Mouse (Mus musculus) cerebellum, postnatal 4 days (tissue): ENCODE measurements around the gene Dync1li1.
"Not testable (repeated sequence)": the region's sequence is repeated elsewhere in the genome, so short reads cannot be mapped to it uniquely, and the experiment has no call there.

ENCODE experiments used
- DNase-seq, 2 experiments: peaks; one replicate each; pipeline ENCODE4 v3.0.0; 2022; ENCODE audit warnings: low spot score in 2 of 2, mixed read lengths in 1 of 2

Dync1li1 gene

DNA sequence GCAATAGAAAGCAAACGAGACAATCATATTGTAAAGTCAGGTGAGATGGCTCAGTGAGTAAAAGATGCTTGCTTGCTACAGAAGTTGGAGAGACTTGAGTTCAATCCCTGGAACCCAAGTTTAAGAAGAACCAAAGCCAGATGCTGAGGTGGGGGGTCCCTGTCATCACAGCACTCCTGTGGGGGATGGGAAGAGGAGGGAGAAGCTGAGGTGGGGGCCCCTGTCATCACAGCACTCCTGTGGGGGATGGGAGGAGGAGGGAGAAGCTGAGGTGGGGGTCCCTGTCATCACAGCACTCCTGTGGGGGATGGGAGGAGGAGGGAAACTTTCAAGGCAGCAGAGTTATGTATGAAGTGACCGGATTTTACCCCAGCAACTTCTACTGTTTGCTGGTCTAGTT, 15.0 kb upstream of the Dync1li1 start:
- no peak for DNase-seq

DNA sequence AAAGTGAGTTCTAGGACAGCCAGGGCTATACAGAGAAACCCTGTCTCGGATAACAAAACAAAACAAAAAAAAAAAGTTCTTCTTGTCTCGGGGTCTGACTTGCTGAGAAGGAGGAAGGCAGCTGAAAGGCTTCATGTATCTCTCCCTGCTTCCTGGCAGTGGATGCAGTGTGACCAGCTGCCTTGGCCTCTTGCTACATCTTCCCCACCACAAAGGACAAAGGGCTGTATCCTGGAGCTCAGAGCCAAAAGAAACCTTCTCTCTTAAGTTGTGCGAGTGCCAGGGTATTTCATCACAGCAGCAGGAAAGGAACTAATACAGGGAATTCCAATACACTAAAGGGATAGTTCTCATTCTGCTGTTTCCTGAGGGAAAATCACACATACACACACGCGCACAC, 10.0 kb upstream of the Dync1li1 start:
- no peak for DNase-seq

DNA sequence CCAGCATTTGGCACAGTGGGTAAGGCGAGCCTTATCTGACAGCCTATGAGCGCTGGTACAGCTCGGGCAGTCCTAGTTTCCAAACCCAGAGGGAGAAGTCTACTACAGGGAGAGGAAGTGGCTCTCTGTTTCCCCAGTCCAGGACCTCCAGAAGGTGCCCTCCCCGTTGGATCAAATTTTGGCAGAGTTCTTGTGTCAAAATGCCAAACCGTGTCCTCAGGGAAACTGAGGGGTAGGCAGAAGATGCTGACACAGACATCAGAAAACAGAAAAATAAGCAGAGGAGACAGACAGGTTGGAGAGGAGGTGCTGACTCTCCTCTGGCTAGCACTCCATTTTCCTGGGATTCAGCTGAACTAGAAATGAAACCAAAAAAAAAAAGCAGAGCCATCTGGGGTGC, 8.6 kb upstream of the Dync1li1 start:
- no peak for DNase-seq

DNA sequence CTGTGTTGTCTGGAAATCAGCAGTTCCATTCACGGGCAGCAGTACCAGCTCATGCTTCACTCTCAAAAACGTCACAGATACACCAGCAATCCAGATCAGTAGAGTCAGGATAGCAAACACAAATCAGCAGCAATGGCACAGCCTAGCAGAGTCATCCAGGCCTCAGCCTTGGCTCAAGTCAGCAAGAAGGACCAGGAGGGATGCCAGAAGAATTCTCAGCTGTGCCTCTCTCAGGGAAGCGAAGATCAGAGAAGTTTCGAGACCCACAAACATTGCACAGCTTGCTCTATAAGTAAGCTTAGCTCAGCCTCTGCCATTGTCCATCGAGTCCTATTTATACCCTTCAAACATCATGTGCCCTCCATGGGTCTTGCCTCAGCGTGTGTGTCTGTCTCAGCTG, 8.1 kb upstream of the Dync1li1 start:
- no peak for DNase-seq

DNA sequence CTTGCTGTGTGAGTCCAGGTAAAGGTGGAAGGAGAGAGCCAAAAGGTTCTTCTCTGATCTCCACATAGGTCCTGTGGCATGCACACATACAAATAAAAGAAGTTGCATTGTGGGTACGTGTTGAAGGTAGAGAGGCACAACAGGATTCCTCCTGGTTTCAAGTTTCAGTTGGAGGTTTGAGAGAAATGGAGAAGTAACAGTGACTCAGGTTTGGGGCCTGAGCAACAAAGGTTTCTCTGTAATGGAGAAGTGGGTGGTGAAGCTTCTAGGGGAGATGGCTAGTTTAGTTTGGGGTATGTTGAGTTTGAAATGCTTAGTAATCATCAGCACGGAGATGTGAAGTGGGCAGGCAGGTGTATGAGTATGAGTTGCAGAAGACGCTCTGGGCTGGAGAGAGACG, 6.4 kb upstream of the Dync1li1 start:
- no peak for DNase-seq

DNA sequence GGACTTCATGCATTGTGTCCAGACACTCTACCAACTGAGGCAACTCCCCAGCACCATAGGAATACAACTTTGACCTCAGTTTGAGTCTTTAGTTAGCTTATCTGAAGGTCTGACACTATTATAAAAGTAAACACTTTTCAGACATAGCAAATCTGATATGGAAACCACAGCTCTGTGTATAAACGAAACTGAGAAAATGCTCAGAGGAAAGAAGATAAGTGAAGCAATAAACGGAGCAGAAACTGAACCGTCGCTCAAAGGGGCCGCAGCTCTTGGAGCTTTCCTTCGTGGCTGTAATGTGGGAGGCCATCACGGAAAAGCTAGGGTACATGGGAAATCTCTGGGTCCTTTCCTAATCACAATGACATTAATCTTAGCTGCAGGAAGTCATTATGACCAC, 2.3 kb upstream of the Dync1li1 start:
- no peak for DNase-seq

DNA sequence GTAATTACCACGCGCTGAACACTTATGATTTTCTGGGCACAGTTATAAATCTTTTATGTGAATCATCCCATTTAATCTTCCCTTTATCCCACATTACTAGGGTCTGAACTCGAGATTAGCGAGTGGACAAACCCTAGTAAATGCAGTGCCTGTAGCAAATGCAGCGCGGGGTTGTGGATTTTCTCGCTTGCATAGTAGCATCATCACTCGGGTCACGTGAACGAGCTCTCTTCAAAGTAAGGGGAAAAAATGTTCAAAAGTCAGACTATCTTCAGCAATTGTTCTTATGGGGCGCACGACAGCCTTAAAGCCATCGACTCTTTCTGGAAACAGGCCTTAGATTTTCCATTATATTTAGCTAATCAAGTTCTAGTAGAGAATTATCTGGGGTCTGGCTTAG, 951 bp upstream of the Dync1li1 start:
- no peak for DNase-seq

DNA sequence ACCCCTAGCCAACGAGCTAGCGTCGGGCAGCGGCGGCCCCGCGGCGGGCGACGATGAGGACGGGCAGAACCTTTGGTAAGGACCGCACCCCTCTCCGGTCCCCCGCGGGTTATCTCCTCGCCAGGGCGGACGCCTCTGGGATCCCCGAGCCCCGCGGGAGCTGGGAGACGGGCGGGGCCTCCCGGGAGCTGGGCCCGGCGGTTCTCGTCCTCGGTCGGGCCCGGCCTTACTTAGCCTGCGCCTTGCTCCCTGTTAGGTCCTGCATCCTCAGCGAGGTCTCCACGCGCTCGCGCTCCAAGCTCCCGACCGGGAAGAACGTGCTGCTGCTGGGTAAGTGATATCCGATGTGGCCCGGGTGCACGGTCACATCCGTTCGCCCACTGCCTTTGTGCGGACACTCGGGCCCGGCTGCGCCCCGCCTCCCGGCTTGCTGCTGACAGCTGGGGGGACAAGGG, 390 bp downstream of the Dync1li1 start:
- DNase-seq: peak in 1 of 2 experiments; percentile 24

DNA sequence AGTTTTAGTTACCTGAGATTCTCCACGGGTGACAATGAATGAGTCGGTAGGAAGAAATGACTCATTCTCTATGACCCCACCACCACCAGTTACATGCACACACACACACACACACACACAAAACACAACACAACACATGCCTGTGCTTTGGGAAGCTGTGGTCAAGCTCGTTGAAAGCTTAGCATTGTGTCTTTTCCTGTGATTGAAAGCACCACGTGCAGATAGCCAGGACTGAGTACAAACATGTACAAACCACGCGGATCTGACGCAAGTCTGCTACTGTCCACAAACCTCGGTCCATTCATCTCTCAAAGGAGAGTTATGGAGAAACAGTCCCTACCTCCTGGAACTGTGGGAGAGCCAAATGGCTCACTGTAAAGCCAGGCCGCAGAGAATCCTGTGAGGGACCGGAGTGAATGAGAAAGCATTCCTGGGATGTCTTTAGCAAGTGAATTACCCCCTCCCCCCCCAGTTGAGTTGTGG, 1.6 kb downstream of the Dync1li1 start:
- DNase-seq: no peak

DNA sequence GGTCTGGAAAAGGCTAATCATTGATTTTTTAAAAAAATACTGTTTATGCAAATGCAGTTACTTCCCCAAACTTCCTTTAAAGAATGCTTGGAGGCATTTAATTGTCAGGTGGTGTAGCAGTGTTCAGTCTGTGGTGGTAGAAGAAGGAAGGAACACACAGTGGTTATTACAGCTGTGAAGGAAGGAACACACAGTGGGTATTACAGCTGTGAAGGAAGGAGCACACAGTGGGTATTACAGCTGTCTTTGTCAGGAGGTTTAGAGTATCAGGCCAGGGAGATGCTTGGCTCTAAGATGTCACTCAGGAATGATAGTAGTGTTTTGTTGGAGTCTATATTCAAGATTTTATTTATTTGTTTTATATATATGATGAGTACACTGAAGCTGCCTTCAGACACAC, 2.5 kb downstream of the Dync1li1 start:
- DNase-seq: no peak

DNA sequence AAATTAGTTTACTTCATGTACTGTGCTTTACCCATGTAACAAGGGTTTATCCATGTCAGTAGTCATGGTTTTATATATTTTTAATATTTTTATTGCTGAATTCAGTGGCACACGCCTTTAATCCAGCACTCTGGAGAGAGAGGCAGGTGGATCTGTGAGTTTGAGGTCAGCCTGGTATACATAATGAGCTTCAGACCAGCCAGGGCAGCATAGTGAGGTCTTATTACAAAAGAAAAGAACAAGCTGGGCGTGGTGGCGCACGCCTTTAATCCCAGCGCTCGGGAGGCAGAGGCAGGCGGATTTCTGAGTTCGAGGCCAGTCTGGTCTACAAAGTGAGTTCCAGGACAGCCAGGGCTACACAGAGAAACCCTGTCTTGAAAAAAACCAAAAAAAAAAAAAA, 7.1 kb downstream of the Dync1li1 start:
- DNase-seq: not testable (repeated sequence)

DNA sequence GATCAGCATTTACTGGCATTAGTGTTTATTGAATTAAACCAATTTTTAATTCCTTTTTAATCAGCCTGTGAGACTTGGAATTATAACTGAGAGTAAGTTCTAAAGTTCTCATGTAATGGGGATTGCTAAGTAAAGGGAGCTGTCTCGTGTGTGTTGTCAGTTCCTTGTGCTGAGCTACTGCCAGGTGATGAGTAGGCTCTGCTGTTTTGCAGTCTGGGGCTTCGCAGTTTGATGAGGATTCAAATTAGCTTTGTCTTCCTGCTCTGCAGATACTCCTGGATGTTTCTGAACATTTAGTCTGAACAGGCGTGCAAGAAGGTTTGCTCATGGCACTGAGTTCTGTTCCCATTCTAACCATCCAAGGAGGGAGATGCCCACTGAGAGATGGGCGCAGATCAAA, 8.5 kb downstream of the Dync1li1 start:
- no peak for DNase-seq

DNA sequence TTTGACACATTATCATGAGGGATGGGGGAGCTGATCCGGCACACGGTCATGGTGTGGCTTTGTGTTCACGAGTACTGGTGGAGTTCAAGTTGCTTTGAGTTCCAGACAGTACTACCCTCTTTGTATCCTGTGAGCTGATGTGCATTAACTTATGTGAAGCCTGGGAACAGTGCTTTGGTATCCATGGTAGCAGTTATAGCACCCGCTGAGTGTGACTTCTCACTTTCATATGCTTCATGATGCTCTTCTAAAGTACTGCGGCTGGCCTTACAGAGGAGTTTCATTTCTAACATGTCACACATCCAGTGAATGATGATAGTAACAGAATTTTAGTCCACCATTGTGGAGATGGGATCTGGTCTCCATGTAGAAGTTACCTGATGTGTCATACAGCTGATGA, 9.3 kb downstream of the Dync1li1 start:
- DNase-seq: no peak

DNA sequence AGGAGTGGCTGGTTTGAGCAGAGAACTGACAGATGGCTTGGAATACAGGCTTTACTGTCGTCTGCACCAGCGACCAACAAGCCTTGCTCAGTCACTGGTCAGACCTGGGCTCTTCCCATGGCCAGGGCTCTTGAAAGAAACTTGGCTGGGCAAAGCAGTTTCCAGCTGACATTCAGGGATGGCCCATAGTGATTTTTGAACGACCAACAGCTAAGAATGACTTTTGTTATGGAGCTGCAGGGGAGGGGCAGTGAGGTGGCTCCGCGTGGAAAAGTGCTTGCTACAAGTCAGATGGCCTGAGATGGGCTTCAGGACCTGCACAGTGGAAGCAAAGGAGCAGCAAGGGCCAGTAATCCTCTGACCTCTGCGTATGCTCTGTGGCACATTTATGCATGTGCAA, 10.7 kb downstream of the Dync1li1 start:
- DNase-seq: no peak

DNA sequence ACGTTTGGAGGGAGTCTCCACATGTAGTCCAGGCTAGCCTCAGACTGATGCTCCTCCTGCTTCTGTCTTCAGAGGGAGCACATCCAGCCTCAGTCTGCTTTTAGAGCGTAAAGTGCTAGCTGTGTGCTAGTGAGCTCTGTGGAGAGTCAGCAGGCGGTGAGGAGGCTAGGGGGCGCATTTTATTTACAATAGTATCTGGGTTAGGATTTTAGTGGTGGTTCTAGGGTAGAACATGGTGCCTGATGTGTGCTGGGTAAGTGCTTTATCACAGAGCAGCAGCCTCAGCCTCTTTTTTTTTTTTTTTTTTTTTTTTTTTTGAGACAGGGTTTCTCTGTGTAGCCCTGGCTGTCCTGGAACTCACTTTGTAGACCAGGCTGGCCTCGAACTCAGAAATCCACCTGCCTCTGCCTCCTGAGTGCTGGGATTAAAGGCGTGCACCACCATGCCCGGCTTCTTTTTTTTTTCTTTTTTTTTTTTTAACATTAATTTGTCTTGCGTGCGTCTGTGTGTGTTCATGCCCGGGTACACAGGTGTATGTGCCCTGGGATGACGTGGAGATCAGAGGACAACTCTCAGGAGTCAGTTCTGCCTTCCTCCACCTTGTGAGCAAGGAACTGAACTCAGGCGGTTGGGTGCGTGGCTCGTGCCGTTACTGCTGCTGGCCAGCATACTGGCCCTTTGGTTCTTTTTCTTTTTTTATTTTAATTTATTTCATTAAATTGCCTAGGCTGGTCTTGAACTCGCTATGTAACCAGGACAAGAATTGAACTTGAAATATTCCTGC, 11.5 kb downstream of the Dync1li1 start:
- DNase-seq: no peak

DNA sequence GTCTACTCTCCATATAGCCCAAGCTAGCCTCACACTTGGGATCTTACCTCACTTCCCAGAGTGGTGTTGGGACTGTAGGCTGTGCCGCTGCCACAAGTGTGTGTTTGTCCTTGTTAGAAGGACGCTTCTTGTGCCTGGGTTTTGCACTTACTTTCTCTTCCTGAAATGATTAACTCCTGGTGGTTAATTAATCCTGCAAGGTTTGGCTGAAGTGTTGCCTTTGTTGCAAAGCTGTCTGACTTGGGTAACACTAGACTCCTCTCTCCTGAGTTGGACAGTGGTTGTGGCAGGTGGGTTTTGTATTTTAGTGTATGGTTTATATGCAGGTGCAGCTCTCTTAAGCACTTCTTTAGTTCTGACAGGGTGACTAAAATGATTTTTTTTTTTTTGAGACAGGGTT, 12.4 kb downstream of the Dync1li1 start:
- no peak for DNase-seq

DNA sequence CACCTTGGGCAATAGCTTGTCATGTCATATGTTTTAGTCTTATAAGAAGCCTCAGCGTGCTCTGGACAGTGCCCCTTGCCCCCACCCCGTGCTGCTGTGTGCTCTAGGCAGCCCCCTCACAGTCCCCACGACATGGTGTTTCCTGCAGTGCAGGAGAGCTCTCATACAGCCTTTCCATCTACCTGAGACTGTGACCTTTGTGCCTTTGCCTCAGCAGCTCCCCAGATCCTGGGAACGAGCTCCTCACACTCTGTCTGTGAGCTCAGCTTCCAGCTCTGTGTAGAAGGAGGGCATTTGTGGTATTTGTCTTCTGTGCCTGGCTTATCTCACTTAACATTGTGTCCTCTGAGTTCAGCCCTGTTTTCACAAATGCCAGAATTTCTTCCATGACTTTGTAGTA, 13.3 kb downstream of the Dync1li1 start:
- DNase-seq: no peak

DNA sequence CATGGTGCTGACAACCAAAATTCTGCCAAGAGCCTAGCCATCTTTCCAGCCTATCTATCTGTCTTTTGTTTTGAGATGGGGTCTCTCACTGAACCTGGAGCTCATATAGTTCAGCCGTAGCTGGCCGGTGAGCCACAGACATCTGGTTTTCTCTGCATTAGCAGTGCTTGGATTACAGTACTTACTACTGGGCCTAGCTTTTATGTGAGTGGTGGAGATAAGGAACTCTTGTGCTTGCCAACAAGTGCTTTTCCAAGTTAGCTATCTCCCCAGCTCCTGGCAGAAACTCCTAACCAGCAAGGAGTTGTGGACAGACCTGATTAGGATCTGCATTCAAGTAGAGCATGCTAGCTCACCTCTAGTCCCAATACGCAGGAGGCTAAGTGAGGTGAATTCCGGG, 19.2 kb downstream of the Dync1li1 start:
- DNase-seq: no peak

DNA sequence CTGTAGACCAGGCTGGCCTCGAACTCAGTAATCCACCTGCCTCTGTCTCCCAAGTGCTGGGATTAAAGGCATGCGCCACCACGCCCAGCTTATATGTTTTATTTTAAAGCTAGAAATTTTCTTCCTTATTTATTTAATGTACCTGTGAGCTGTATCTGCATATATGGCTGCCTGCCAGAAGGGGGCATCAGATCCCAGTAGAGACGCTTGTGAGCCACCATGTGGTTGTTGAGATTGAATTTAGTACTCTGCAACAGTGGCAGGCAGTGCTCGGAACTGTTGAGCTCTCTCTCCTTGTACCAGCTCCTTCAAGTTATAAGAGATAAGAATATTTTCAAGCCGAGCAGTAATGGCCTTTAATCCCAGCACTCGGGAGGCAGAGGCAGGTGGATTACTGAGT, 21.8 kb downstream of the Dync1li1 start:
- no peak for DNase-seq

DNA sequence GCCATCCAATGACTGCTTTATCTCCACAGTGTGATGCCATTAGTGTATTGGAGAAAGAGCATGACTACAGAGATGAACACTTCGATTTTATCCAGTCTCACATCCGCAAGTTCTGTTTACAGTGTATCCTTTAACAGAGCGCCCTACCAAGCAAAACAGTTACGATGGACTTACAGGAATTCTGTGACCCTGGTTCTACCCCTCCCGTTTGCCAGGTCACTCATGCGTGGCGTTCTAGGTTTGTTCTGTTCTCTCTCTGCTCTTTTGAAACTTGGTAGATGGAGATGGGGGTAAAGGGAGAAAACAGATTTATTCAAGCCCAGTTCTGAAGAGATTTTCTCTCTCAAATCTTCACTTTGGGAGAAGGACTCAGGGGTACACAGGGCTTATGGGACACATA, 24.9 kb downstream of the Dync1li1 start:
- no peak for DNase-seq

DNA sequence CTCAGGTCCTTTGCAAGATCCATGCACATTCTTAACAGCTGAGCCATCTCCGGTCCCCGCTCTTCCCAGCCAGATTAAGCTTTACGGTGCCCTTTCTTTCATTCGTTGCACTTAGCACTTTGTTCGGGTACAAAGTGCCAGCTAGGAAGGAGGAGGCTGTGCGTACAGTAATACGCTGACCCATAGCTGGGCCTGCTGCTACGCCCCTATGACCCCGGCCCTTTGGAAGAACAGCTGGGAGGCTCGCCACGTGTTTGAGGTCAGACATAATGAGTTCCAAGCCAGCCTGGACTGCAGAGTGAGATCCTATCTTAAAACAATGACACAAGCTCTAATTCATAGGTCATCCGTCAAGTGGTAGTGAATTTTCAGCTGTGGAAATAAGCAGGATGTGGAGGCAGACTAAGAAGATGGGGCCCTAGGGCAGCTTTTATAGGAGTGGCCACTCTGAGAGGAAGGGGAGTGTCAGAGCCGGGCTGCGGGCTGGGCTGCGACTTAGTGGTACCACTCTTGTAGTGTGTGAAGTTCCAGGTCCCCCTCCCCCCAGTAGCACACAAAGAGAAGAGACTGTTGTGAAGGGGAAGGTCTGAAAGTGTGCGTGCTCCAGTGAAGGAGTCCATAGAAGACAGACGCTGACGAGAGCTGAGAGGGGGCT, 28.2 kb downstream of the Dync1li1 start:
- DNase-seq: no peak

DNA sequence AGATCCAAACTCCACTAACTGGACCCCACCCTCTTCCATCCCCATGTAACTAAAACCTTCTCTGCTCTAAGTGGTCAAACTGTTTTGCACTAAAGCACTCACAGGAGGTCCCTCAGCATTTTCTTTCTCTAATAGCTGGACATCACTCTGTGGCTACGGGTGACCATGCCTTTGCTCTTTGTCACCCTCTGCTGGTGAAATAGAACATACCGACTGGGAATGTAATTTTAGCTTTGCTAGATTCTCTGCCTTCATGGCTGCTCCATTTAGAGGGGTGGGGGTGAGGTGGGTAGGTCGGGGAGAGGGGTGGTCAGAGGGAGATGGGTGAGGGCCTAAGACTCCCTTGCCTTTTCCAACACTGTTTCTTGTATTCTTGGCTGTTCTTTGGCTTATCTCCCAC, 38.7 kb downstream of the Dync1li1 start:
- DNase-seq: peak in 1 of 2 experiments; percentile 49

DNA sequence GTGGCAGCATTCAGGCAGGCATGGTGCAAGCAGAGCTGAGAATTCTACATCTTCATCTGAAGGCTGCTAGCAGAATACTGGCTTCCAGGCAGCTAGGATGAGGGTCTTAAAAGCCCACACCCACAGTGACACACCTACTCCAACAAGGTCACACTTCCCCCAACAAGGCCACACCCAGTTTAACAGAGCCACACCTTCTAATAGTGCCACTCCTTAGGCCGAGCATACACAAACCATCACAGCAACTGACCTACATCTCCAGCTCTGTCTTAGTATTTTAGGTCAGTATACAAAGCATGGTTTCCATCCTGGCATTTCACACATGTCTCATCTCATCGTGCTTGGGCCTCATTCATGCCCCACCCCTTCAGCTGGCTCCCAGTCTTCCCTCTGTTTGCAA, 39.8 kb downstream of the Dync1li1 start:
- DNase-seq: not testable (repeated sequence)
